In genomic region chr2:84295068-84295467, GRCm38 (mm10) we compare ENCODE assay signal across 15 mouse cellular contexts.
DNase-seq lines count a peak whose midpoint lies in the region; ATAC-seq and TF ChIP-seq lines count a peak whose summit lies in the region.
"Had no signal": no experiment of that assay in that cellular context is flagged by ENCODE, and none has a peak within 500 bp of the region (broad histone marks: within the 10 kb centered on the region; RNA-seq: fewer than 3 reads in every experiment).

No protein-coding gene starts in this region.

- H3K36me3 ChIP-seq in heart, embryonic 10.5 days: no peaks in the 10 kb centered on the region
- no peaks in the 10 kb centered on the region for H3K36me3 ChIP-seq in forebrain, postnatal 0 days (ENCODE audit: insufficient read depth)
- H3K36me3 ChIP-seq: hindbrain, embryonic 13.5 days; midbrain, embryonic 12.5 days; neural tube, embryonic 12.5 days had no signal

- no peak overlapping the region for H3K27ac ChIP-seq in heart, embryonic 10.5 days
- no peak overlapping the region for H3K27ac ChIP-seq in forebrain, postnatal 0 days (ENCODE audit: low read depth, low read length)
- H3K27ac ChIP-seq: hindbrain, embryonic 13.5 days; liver, embryonic 14.5 days; midbrain, embryonic 12.5 days; neural tube, embryonic 12.5 days had no signal

- H3K4me2 ChIP-seq in forebrain, postnatal 0 days (ENCODE audit: low read depth): no peak overlapping the region
- H3K4me2 ChIP-seq: hindbrain, embryonic 13.5 days; midbrain, embryonic 12.5 days; neural tube, embryonic 12.5 days had no signal

- no peaks in the 10 kb centered on the region for H3K27me3 ChIP-seq in heart, embryonic 10.5 days (ENCODE audit: insufficient read depth, poor library complexity, severe bottlenecking)
- H3K27me3 ChIP-seq in forebrain, postnatal 0 days (ENCODE audit: insufficient read depth, low read length): no peaks in the 10 kb centered on the region
- H3K27me3 ChIP-seq: hindbrain, embryonic 13.5 days; midbrain, embryonic 12.5 days; neural tube, embryonic 12.5 days had no signal

- TF ChIP-seq CTCF in forebrain, postnatal 0 days (IDR thresholded peaks at IDR 0.05; ENCODE audit: low read depth): no peak

- ATAC-seq in forebrain, postnatal 0 days: no peak

- peak; percentile 97 for DNase-seq in heart, adult 11 months
- no peak for DNase-seq in heart, embryonic 10.5 days (ENCODE audit: low spot score)
- peak; percentile 4 for DNase-seq in adrenal gland, postnatal 25 days
- peak; percentile 48 for DNase-seq in heart, postnatal 4 days
- peak; percentile 52 for DNase-seq in lung, postnatal 14 days
- DNase-seq in frontal cortex, adult 2 months (ENCODE audit: extremely low spot score in 1 of 2, low spot score in 1 of 2): no peak
- DNase-seq in forebrain, postnatal 0 days: no peak
- DNase-seq in left cerebral cortex, postnatal 25 days (ENCODE audit: low spot score in 2 of 2): no peak
- DNase-seq: cerebellum, adult 11-12 months; gastrocnemius, postnatal 14 days; right cerebral cortex, adult 18-20 months had no signal

- intact Hi-C loops in left cerebral cortex, postnatal 25 days (cut with DNase I): no loop called here

- H3K9me3 ChIP-seq in heart, embryonic 10.5 days: no peaks in the 10 kb centered on the region
- no peaks in the 10 kb centered on the region for H3K9me3 ChIP-seq in forebrain, postnatal 0 days (ENCODE audit: low read length)
- H3K9me3 ChIP-seq: hindbrain, embryonic 13.5 days; midbrain, embryonic 12.5 days; neural tube, embryonic 12.5 days had no signal

- no peak overlapping the region for H3K9ac ChIP-seq in forebrain, postnatal 0 days
- H3K9ac ChIP-seq: hindbrain, embryonic 13.5 days; liver, embryonic 14.5 days; midbrain, embryonic 12.5 days; neural tube, embryonic 12.5 days had no signal

- 77% methylated on average over 2 of the region's 2 CpGs for WGBS in heart, embryonic 10.5 days
- 89% methylated on average over 2 of the region's 2 CpGs for WGBS in forebrain, postnatal 0 days

- no peak overlapping the region for H3K4me3 ChIP-seq in heart, embryonic 10.5 days
- no peak overlapping the region for H3K4me3 ChIP-seq in forebrain, postnatal 0 days (ENCODE audit: low read depth, low read length)
- H3K4me3 ChIP-seq: hindbrain, embryonic 13.5 days; midbrain, embryonic 12.5 days; neural tube, embryonic 12.5 days had no signal

- no peaks in the 10 kb centered on the region for H3K4me1 ChIP-seq in heart, embryonic 10.5 days
- H3K4me1 ChIP-seq in forebrain, postnatal 0 days (ENCODE audit: insufficient read depth): no peaks in the 10 kb centered on the region
- H3K4me1 ChIP-seq: hindbrain, embryonic 13.5 days; midbrain, embryonic 12.5 days had no signal

Comparison
In these comparisons a context has a peak if more than half of its experiments do, and no peak if none do; other contexts are left out.
1. DNase-seq: peak in heart, adult 11 months (single experiment), adrenal gland, postnatal 25 days (single experiment), heart, postnatal 4 days (single experiment) and lung, postnatal 14 days (single experiment); none in heart, embryonic 10.5 days (single experiment), frontal cortex, adult 2 months (0 of 2), forebrain, postnatal 0 days (single experiment) and left cerebral cortex, postnatal 25 days (0 of 2).